7 mouse cellular contexts compared by ENCODE assay signal in the genomic region with DNA sequence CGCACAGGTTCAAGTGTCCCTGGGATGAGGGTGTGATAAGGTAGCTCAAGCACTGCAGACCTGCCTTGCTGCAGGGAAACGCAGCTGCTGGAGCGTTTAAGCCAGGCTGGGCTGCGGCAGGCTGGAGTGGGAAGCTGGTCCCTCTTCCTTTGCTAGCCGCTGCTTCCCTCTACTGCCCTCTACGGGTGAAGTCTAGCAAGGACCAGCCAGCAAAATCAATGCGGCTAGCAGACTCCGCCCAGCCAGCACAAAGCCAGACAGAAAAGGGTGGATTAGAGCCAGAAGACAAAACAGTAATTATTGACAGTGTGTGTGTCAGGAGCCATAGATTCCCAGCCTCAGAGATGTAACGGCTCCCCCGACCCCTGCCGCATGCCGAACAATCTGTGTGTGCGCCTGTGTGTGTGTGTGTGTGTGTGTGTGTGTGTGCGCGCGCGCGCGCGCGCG.
DNase-seq lines count a peak whose midpoint lies in the region; ATAC-seq lines count a peak whose summit lies in the region.

No protein-coding gene starts in this region.

- no peaks in the 10 kb centered on the region for H3K9me3 ChIP-seq in embryonic facial prominence, embryonic 13.5 days
- H3K9me3 ChIP-seq in limb, embryonic 13.5 days: no peaks in the 10 kb centered on the region
- H3K9me3 ChIP-seq in midbrain, embryonic 15.5 days: no peaks in the 10 kb centered on the region

- H3K9ac ChIP-seq in embryonic facial prominence, embryonic 13.5 days: peak overlapping the region; percentile 51; the same call in 1 of the 2 replicates
- H3K9ac ChIP-seq in limb, embryonic 13.5 days: no peak overlapping the region; the same call in 1 of the 2 replicates
- peak overlapping the region; percentile 32; the same call in 1 of the 2 replicates for H3K9ac ChIP-seq in midbrain, embryonic 15.5 days

- H3K36me3 ChIP-seq in embryonic facial prominence, embryonic 13.5 days: no peaks in the 10 kb centered on the region
- no peaks in the 10 kb centered on the region for H3K36me3 ChIP-seq in limb, embryonic 13.5 days
- no peaks in the 10 kb centered on the region for H3K36me3 ChIP-seq in midbrain, embryonic 15.5 days (replicated peaks)

- peaks cover 3% of the 10 kb centered on the region; the same call in 1 of the 2 replicates for H3K27me3 ChIP-seq in embryonic facial prominence, embryonic 13.5 days
- no peaks in the 10 kb centered on the region for H3K27me3 ChIP-seq in limb, embryonic 13.5 days
- no peaks in the 10 kb centered on the region for H3K27me3 ChIP-seq in midbrain, embryonic 15.5 days (replicated peaks)

- H3K27ac ChIP-seq in embryonic facial prominence, embryonic 13.5 days: peak overlapping the region; percentile 68; the same call in 1 of the 2 replicates
- H3K27ac ChIP-seq in limb, embryonic 13.5 days: no peak overlapping the region
- H3K27ac ChIP-seq in midbrain, embryonic 15.5 days: peak overlapping the region; percentile 91

- H3K4me3 ChIP-seq in embryonic facial prominence, embryonic 13.5 days: peak overlapping the region; percentile 34
- H3K4me3 ChIP-seq in limb, embryonic 13.5 days: peak overlapping the region; percentile 36
- peak overlapping the region; percentile 33 for H3K4me3 ChIP-seq in midbrain, embryonic 15.5 days

- 55% methylated on average over 22 of the region's 22 CpGs for WGBS in embryonic facial prominence, embryonic 13.5 days
- 47% methylated on average over 22 of the region's 22 CpGs for WGBS in limb, embryonic 13.5 days
- WGBS in midbrain, embryonic 15.5 days: 48% methylated on average over 22 of the region's 22 CpGs

- peak; percentile 56; the same call in 1 of the 2 replicates for ATAC-seq in embryonic facial prominence, embryonic 13.5 days (ENCODE audit: insufficient number of reproducible peaks, insufficient read depth, low FRiP score, low TSS enrichment, low read depth)
- peak; percentile 75 for ATAC-seq in limb, embryonic 13.5 days (ENCODE audit: low FRiP score, low read depth)
- peak; percentile 95 for ATAC-seq in midbrain, embryonic 15.5 days (replicated peaks)

- peak; percentile 59 for DNase-seq in adrenal gland, postnatal 25 days
- peak; percentile 65 for DNase-seq in heart, adult 8-10 months (ENCODE audit: low spot score)
- peak; percentile 65 to 72 for DNase-seq in kidney, adult 8-10 months
- peak; percentile 31 to 64 for DNase-seq in spleen, postnatal 10 days (ENCODE audit: low spot score in 2 of 2)

- H3K4me2 ChIP-seq in embryonic facial prominence, embryonic 13.5 days: peak overlapping the region; percentile 52
- peak overlapping the region; percentile 52 for H3K4me2 ChIP-seq in limb, embryonic 13.5 days (replicated peaks)
- peak overlapping the region; percentile 44 for H3K4me2 ChIP-seq in midbrain, embryonic 15.5 days

- H3K4me1 ChIP-seq in embryonic facial prominence, embryonic 13.5 days: no peaks in the 10 kb centered on the region
- H3K4me1 ChIP-seq in limb, embryonic 13.5 days: no peaks in the 10 kb centered on the region
- no peaks in the 10 kb centered on the region for H3K4me1 ChIP-seq in midbrain, embryonic 15.5 days
